Mouse (Mus musculus) inflammation-experienced regulatory T-cells, adult 6 months (primary cell): Measurements from ENCODE around the gene Pitpnm1. TPM values are rescaled to one million over a fixed set of nuclear protein-coding genes. Genes with fewer than 3 reads are reported as not detected.
A peak's percentile ranks its signal among the peaks of the same experiment; 100 is the strongest.
"Not testable (repeated sequence)": the region's sequence is repeated elsewhere in the genome, so short reads cannot be mapped to it uniquely, and the experiment has no call there.

Experiments
- ATAC-seq: one replicate; pipeline ENCODE4 v1.8.0; 2017
- polyA plus RNA-seq, 3 experiments: library from polyadenylated mRNA; unstranded; fragments of 100-300 nt; shearing (Covaris generic); gene quantifications; one replicate each; pipeline ENCODE4 v1.2.1; 2017

Pitpnm1 gene
- polyA plus RNA-seq, 3 experiments from 2014 or later = 80.6 to 147 (median 88.8) TPM

GRCm38 (mm10) chr19:4119716-4120487 is 20.1 kb downstream of the Pitpnm1 start:
- peak; percentile 79 for ATAC-seq

DNA sequence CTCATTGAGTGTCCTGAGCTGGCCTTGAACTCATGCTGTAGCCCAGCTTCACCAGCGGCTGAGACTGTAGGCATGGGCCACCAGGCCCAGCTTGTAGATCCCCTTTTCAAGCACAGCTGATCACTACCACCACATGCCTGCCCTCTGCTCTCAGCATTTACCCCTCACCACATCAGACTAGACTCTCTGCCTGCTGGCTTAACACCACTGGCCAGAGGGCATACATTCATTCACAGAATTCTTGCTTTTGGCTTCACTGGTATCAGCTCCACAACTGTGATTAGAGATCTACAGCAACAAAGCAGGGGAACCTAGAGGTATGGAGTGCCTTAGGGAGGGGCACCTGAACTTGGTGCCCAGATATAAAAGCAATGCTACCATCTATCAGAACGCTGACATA is 20.7 kb downstream of the Pitpnm1 start:
- ATAC-seq = no peak

GRCm38 (mm10) chr19:4121097-4121805 is 21.5 kb downstream of the Pitpnm1 start:
- peak; percentile 62 for ATAC-seq

DNA sequence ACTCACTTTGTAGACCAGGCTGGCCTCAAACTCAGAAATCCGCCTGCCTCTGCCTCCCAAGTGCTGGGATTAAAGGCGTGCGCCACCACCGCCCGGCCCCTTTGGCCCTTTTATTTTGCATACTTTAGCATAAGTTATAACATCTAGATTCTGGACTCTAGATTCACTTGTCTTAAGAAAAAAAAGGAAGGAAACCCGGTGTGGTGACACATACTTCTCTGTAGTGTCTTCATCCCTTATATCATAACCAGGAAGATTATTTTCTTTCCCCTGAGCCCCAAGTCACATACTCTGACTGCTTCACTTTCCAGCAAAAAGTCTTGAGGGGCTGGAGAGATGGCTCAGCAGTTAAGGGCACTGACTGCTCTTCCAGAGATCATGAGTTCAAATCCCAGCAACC is 22.1 kb downstream of the Pitpnm1 start:
- not testable (repeated sequence) for ATAC-seq

DNA sequence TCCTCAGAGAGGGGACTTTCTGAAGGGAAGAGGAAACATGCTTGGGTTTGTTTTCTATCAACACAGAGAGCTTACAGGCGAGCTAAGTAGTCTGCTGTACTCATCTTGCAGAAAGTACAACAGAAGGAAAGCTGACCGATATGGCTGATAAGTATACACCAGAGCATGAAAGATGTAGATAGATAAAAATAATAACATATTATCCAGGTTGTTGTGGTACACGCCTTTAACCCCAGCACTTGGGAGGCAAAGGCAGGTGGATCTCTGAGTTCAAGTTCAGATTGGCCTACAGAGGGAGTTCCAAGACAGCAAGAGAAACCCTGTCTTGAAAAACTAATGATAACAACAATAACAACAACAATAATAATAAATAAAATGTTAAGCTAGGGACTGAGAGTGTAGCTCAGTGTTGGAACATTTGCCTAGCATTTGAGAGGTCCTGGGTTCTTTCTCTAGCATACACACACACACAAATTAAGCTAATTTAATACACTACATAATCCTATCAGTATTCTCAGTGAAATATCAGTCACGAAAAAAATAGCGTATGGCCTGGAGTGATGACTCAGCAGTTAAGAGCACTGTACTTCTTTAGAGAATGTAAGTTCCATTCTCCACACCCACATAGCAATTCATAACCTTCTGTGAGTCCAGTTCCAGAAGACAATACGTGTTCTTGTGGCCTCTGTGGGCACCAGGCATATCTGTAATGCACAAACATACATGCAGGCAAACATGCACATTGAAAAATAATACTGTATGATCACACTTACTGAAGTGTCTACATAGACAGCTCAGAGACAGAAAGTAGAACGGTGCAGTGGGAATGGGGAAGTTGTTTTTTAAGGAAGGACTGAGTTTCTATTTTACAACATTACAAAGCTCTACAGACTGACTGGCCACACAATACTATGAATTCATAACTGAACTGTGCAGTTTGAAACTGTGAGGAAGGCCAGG is 22.9 kb downstream of the Pitpnm1 start:
- no peak for ATAC-seq

DNA sequence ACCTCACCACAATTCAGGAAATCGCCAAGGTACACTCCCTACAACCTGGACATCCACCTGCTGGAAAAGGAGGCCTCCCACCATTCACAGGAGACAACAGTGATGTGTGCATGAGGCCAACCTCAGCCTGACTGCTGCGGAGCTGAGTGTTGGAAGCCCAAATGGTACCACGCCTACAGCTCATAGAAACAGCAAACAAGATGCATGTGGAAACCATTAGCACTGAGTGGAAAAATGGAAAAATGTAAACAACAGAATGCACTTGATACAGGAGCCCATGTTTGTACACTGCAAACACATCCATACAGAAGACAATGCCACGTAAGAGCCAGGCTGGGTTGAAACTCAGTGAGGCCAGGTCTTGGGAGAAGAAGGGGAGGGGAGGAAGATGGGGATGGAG is 24.6 kb downstream of the Pitpnm1 start:
- ATAC-seq = no peak

- not testable (repeated sequence) for ATAC-seq
Observed at GRCm38 (mm10) chr19:4125268-4125667, 25.5 kb downstream of the Pitpnm1 start.

GRCm38 (mm10) chr19:4125741-4126696 is 26.2 kb downstream of the Pitpnm1 start, which contains the start of gene Aip:
Gene Aip, minus strand, starts transcription at chr19:4125858.
- peak; percentile 75 for ATAC-seq

- ATAC-seq = no peak
Observed at GRCm38 (mm10) chr19:4126759-4127495, 27.1 kb downstream of the Pitpnm1 start.

DNA sequence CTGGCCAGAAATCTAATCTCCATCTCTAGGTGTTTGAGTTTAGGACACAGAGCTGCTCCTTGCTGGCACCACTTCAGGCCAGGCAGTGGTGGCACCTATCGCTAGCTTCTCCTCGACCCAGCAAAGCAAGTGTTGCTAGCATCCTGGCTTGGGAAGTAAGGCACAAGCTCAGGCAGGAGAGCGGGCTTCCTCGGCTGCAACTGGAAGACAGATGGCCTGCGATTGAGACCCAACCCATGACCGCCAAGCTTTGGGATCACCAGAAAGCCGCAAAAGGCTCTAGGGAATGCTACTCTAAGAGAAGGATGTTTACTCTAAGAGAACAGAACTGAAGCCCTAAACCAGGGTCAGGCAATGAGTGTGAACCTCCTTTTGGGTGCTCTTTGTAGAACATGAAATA is 29.7 kb downstream of the Pitpnm1 start:
- ATAC-seq = no peak

DNA sequence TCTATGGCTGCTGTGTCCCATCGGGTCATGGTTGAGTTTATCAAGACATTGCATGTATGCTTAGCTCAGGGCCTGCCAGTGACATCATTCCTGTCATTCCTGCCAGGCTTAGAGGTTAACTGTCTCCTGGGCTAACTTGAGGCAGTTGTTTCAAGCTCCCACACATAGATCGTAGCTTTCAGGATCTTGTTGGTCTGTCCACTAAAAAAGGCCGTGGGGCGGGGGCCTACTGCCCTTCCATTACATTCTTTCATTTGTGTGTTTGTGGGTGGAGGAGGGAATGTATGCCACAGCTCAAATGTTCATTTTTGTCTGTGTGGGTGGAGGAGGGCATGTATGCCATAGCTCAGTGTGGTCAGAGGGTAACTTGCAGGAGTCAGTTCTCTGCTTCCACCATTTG is 30.3 kb downstream of the Pitpnm1 start:
- ATAC-seq = no peak

DNA sequence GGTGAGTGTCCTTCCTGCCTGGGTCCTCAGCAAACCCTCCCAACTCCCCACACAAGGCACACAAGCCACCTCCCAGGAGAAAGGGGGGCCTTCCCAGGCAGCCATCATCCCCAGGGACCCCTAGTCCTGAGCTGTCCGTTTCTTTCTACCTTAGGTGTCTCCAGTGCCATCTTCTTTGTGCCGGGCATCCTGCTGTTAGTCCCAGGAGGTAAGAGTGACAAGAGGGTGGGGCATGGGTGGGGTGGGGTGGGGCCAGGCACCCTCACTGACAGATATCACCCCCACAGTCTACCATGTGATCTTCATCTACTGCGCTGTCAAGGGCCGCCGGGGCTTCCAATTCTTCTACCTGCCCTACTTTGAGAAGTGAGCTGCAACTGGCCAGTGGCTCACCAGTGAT is 31.3 kb downstream of the Pitpnm1 start:
- no peak for ATAC-seq

DNA sequence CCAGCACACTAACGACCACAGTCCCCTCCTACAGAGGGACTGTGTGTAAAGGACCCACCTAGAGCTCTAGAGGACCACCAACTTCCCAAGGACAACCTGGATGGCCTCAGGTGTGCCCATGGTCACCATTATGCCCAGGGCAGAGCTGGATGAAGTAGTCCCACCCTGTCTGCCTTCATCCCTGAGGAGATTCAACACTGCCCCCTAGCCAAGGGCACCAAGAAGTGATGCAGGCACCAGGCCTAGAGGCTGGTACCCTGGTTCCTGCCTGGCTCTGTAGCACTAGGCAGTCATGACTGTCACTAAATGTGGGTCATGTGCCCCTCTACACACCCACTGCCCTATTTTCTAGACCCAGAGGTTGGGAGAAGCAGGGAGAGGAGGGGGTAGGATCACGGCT is 32.0 kb downstream of the Pitpnm1 start:
- ATAC-seq = no peak

GRCm38 (mm10) chr19:4134354-4134753 is 34.6 kb downstream of the Pitpnm1 start:
- no peak for ATAC-seq

- ATAC-seq = peak; percentile 85
Observed at GRCm38 (mm10) chr19:4135229-4135962, 35.6 kb downstream of the Pitpnm1 start.

DNA sequence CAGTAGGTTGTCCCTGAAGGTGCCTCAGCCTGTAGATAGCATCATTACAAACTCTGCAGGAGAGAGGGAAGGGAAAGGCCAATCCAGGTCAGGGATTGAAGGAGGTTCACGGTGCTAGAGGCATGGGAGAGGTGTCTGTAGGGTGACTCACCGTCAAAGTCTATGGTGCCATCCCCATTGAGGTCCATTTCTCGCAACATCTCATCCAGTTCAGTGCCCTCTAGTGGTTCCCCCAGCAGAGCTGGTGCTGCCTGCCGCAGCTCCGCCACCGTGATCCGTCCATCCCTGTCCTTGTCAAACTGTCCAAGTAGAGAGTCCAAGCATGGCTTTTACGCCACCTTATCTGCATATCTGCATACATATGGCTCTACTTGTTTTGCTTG is 36.2 kb downstream of the Pitpnm1 start:
- ATAC-seq = peak; percentile 74

DNA sequence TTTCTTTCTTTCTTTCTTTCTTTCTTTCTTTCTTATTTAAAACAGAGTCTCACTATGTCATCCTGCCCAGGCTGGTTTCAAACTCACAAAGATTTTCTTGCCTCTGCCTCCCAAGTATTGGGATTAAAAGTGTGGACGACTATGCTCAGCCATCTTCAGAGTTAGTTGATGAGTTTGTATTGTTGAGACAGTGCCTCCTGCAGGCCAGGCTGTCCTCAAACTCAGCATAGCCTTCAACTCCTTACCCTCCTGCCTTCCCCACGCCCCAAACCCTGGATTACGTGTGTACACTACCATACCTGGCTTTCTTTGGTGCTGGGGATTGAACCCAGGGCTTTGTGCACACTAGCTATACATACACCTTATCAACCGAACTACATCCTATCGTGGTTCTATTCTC is 36.7 kb downstream of the Pitpnm1 start:
- ATAC-seq = no peak

DNA sequence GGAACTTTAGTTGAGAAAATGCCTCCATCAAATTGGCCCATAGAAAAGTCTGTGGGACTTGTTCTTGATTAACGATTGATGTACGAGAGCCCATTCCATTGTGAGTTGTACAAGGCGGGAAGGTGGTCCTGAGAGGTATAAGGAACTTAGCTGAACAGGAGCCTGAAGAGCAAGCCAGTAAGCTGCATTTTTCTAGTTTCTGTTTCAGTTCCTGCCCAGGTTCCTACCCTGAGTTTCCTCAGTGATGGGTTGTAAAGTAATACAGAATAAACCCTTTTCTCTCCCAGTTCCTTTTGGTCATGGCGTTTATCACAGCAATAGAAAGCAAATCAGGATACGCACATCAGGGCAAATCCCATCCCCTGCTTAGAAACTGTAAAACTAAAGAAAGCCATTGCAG is 38.1 kb downstream of the Pitpnm1 start:
- ATAC-seq = no peak

DNA sequence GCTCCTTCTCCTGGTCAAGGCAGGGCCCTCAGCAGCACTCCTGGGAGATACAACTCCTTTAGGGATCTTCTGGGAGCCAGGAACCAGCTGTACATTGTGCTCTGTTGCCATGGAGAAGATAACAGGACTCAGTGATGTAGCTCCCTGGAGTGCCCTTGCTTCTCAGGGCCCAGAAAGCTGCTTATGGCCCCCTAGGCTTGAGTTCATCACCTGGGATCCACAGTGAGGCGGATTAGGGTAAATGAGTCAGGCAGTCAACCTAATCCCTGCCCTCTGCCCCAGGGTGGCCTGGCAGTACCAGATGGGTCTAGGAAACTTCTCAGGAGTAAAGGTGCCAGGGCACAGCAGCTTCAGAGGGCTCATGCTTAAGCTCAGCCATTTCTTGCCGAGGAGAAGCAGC is 39.6 kb downstream of the Pitpnm1 start, which contains the start of gene Gpr152:
Gene Gpr152, plus strand, starts transcription at position 342 of the 400 bp plus-strand sequence.
- no peak for ATAC-seq

DNA sequence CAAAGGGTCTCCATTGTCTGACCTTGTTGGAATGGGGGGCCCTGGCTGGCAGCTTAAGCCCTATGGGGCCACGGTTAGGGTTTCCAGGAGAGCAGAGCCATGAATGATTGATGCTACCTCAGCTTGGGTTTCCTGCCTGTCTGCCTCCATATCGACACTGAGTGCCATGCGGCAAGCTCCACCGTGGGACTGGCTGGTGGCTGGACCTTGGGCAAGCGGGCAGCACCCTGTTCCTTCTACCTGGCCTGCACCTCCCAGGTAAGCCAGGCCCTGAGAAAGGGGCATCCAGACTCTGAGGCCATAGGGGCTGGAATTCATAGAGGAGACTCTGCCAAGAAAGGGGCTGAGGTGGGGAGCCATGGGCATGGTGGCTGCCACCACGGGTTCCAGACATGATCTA is 40.3 kb downstream of the Pitpnm1 start:
- ATAC-seq = no peak
